ENCODE assay signal across 16 mouse cellular contexts in the genomic region with DNA sequence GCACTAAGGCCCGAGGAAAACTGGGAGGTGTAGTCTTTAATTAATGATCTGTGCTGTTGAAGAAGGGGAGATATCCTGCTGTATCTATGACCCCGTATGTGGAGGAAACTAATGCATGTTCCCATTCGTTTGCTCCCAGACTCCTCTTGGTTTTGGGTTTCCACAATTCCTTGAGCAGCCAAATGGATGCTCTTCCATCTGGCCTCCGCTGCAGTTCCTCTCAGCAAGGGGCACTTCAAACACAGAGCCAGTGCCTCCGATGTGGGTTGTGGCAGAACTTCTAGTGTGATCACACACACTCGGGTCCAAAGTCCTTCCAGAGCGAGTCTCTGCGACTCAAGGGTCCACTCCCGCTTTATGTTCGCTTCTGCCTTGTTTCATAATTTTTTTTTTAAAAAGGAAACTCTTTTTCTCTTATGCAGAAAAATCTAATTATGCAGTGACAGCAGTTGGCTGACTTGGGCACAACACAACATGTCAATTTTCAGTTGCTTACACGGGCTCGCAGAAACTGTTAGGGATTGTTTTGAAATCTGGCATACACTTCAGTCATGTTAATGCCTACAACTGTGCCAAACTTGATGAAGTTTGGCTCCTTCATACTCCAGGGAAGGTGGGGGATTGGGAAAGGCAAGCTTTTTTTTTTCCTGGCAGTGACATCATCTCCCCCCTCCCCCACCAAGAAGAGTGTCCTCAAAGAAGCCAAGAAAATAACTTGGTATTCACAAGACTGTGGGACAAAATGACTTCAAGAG.
DNase-seq lines count a peak whose midpoint lies in the region; ATAC-seq and TF ChIP-seq lines count a peak whose summit lies in the region.
"Had no signal": no experiment of that assay in that cellular context is flagged by ENCODE, and none has a peak within 500 bp of the region (broad histone marks: within the 10 kb centered on the region; RNA-seq: fewer than 3 reads in every experiment).

No protein-coding gene starts in this region.

- peak; percentile 80; the same call in 1 of the 2 replicates for ATAC-seq in forebrain, embryonic 13.5 days
- ATAC-seq in forebrain, embryonic 12.5 days (ENCODE audit: low FRiP score) = no peak

- H3K36me3 ChIP-seq in forebrain, embryonic 13.5 days (ENCODE audit: poor library complexity, severe bottlenecking) = no peaks in the 10 kb centered on the region
- no peaks in the 10 kb centered on the region for H3K36me3 ChIP-seq in forebrain, embryonic 12.5 days (replicated peaks)
- H3K36me3 ChIP-seq in thymus, adult 2 months (ENCODE audit: control insufficient read depth, insufficient read depth, low read length) = no peaks in the 10 kb centered on the region
- H3K36me3 ChIP-seq: hindbrain, embryonic 15.5 days; kidney, embryonic 15.5 days; neural tube, embryonic 13.5 days had no signal

- H3K27ac ChIP-seq in forebrain, embryonic 13.5 days = no peak overlapping the region
- no peak overlapping the region for H3K27ac ChIP-seq in forebrain, embryonic 12.5 days
- no peak overlapping the region for H3K27ac ChIP-seq in brown adipose tissue, adult 24 weeks (replicated peaks; ENCODE audit: low read depth, low read length)
- no peak overlapping the region for H3K27ac ChIP-seq in thymus, adult 2 months (ENCODE audit: control insufficient read depth, insufficient read depth, low read length)
- H3K27ac ChIP-seq: gastrocnemius, adult 2 months; hindbrain, embryonic 15.5 days; kidney, embryonic 15.5 days; liver, embryonic 14.5 days; neural tube, embryonic 13.5 days had no signal

- 74% methylated on average over 12 of the region's 12 CpGs for WGBS in forebrain, embryonic 13.5 days
- 82% methylated on average over 12 of the region's 12 CpGs for WGBS in forebrain, embryonic 12.5 days
- 87% methylated on average over 12 of the region's 12 CpGs for WGBS in thymus, adult 2 months

- H3K9me3 ChIP-seq in forebrain, embryonic 13.5 days (replicated peaks) = no peaks in the 10 kb centered on the region
- H3K9me3 ChIP-seq in forebrain, embryonic 12.5 days = no peaks in the 10 kb centered on the region
- H3K9me3 ChIP-seq: hindbrain, embryonic 15.5 days; kidney, embryonic 15.5 days; neural tube, embryonic 13.5 days had no signal

- H3K4me1 ChIP-seq in forebrain, embryonic 13.5 days = peaks cover 9% of the 10 kb centered on the region; the same call in 1 of the 2 replicates
- H3K4me1 ChIP-seq in forebrain, embryonic 12.5 days = no peaks in the 10 kb centered on the region
- H3K4me1 ChIP-seq in brown adipose tissue, adult 24 weeks (ENCODE audit: control insufficient read depth, insufficient read depth, insufficient read length, low read length) = peaks cover 4% of the 10 kb centered on the region; the same call in 1 of the 2 replicates
- H3K4me1 ChIP-seq in thymus, adult 2 months (replicated peaks; ENCODE audit: control insufficient read depth, insufficient read depth, low read length) = peaks cover 2% of the 10 kb centered on the region
- H3K4me1 ChIP-seq: kidney, embryonic 15.5 days had no signal

- H3K4me3 ChIP-seq in forebrain, embryonic 13.5 days = no peak overlapping the region
- H3K4me3 ChIP-seq in forebrain, embryonic 12.5 days (replicated peaks) = no peak overlapping the region
- 0 out of 2 replicates have a peak overlapping the region, but pooled peaks have one; percentile 18 for H3K4me3 ChIP-seq in brown adipose tissue, adult 24 weeks (ENCODE audit: insufficient read depth, low read depth, low read length)
- H3K4me3 ChIP-seq in thymus, adult 2 months (ENCODE audit: control insufficient read depth, insufficient read depth, low read length) = no peak overlapping the region
- H3K4me3 ChIP-seq: gastrocnemius, adult 2 months; hindbrain, embryonic 15.5 days; kidney, embryonic 15.5 days; neural tube, embryonic 13.5 days had no signal

- intact Hi-C loops in left cerebral cortex, postnatal 14 days (cut with DNase I) = no loop called here

- H3K9ac ChIP-seq in forebrain, embryonic 13.5 days = no peak overlapping the region
- H3K9ac ChIP-seq in forebrain, embryonic 12.5 days = no peak overlapping the region
- H3K9ac ChIP-seq: hindbrain, embryonic 15.5 days; kidney, embryonic 15.5 days; liver, embryonic 14.5 days; neural tube, embryonic 13.5 days had no signal

- no peak for TF ChIP-seq POLR2A in thymus, adult 2 months (IDR thresholded peaks at IDR 0.05; ENCODE audit: control insufficient read depth, extremely low read depth, insufficient read depth, low read length, poor library complexity)

- TF ChIP-seq CTCF in thymus, adult 2 months (IDR thresholded peaks at IDR 0.05; ENCODE audit: borderline replicate concordance, control insufficient read depth, extremely low read depth, insufficient read depth, low read length, poor library complexity) = no peak

- no peaks in the 10 kb centered on the region for H3K27me3 ChIP-seq in forebrain, embryonic 13.5 days
- no peaks in the 10 kb centered on the region for H3K27me3 ChIP-seq in forebrain, embryonic 12.5 days
- H3K27me3 ChIP-seq in thymus, adult 2 months (ENCODE audit: control insufficient read depth, insufficient read depth, low read length) = no peaks in the 10 kb centered on the region
- H3K27me3 ChIP-seq: hindbrain, embryonic 15.5 days; kidney, embryonic 15.5 days; neural tube, embryonic 13.5 days had no signal

- H3K4me2 ChIP-seq in forebrain, embryonic 13.5 days = no peak overlapping the region
- H3K4me2 ChIP-seq in forebrain, embryonic 12.5 days = no peak overlapping the region
- H3K4me2 ChIP-seq: hindbrain, embryonic 15.5 days; kidney, embryonic 15.5 days; midbrain, embryonic 11.5 days; neural tube, embryonic 13.5 days had no signal

- peak; percentile 13 to 39 for DNase-seq in left cerebral cortex, postnatal 14 days (ENCODE audit: low spot score in 2 of 2)
- no peak for DNase-seq in left cerebral cortex, adult 9 months (ENCODE audit: low spot score in 2 of 2)
- peak; percentile 66 for DNase-seq in lung, postnatal 10 days
- DNase-seq in frontal cortex, postnatal 10 days (ENCODE audit: low spot score in 2 of 2) = no peak
- no peak for DNase-seq in thymus, adult 2 months
- DNase-seq: gastrocnemius, adult 2 months; retina, postnatal 1 day; thymus, postnatal 4 days had no signal

Comparison
In these comparisons a context has a peak if more than half of its experiments do, and no peak if none do; other contexts are left out.
1. DNase-seq: peak in left cerebral cortex, postnatal 14 days (2 of 2) and lung, postnatal 10 days (single experiment); none in left cerebral cortex, adult 9 months (0 of 2), frontal cortex, postnatal 10 days (0 of 2) and thymus, adult 2 months (single experiment).